Mouse (Mus musculus) liver, adult 2 months (tissue): Measurements from ENCODE around the gene Nalcn.

Experiments used
- CTCF ChIP-seq: fragments of 200-500 bp; IDR thresholded peaks from 2 replicates; pipeline ENCODE4 v1.5.1; 2011; ENCODE audit warnings: low read depth, low read length, control low read depth
- POLR2A ChIP-seq: fragments of 200-500 bp; IDR thresholded peaks from 2 replicates; pipeline ENCODE4 v1.6.1; 2011; ENCODE audit warnings: low read length, control low read depth; ENCODE audit not compliant: insufficient read depth; ENCODE audit errors: extremely low read depth

GRCm38 (mm10) chr14:123240738-123241137, 386.2 kb downstream of the Nalcn start:
- TF ChIP-seq CTCF (no peak), POLR2A (no peak)
